Mouse (Mus musculus) erythroblast, embryonic 14.5 days (primary cell): ENCODE measurements around the gene Doc2a.

Source experiments
- GATA1 ChIP-seq: IDR thresholded peaks from 2 replicates; pipeline ENCODE4 v1.6.1; 2012; ENCODE audit warnings: low read length, inconsistent platforms, mixed read lengths
- TAL1 ChIP-seq: IDR thresholded peaks from 3 replicates; pipeline ENCODE4 v1.6.1; 2012; ENCODE audit warnings: low read length, inconsistent platforms, mixed read lengths

GRCm38 (mm10) chr7:126825952-126826351, 21.3 kb upstream of the Doc2a start:
- no peak for TF ChIP-seq TAL1
- TF ChIP-seq GATA1 = no peak
